Mouse (Mus musculus): ENCODE measurements around the gene Cpsf6. TPM values are rescaled to one million over a fixed set of nuclear protein-coding genes. Genes with fewer than 3 reads are reported as not detected.

Gene Cpsf6
- polyA plus RNA-seq, 1 experiment from 2014 or later: 41.5 TPM

DNA sequence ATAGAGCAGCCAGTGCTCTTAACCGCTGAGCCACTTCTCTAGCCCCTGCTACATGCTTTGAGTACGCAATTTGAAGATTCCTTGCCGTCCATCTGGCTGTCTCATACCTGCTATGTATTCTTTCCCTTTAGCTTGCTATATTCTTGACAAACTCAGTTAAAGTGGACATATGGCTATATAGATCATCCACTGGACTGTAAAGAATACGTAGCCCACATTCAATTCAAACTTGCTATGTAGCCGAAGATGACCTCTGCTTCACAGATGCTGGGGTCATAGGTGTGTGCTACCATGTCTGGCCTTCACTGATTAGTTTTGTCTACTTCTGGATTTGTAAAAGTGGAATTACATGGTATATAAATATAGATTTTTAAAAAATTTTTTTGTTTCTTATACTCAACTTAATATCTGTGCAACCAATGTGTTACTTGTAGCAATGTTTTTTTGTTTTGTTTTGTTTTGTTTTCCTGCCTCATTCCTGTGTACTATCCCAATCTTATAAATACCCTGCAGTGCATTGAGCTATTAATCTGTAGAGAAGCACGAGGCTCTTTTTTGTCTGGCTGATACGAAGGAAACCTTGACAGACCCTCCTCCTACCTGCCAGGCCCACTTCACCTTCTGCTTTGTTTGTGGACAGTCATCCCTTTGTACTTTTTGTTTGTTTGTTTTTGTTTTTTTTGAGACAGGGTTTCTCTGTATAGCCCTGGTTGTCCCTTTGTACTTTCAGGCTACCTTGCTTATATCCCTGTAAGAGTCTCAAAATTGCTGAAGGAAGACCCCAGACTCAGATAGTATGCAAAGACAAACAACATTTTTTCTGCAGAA, 28.9 kb upstream of the Cpsf6 start:
- WGBS (ENCODE audit: missing documents): 96% methylated on average over 7 of the region's 7 CpGs
- Histone ChIP-seq H3K27ac (no peak overlapping the region), H3K4me3 (ENCODE audit: inconsistent target) (no peak overlapping the region), H3K79me2 (ENCODE audit: inconsistent target) (no peaks in the 10 kb centered on the region), H3K36me3 (ENCODE audit: inconsistent target) (no peaks in the 10 kb centered on the region)

- H3K36me3 ChIP-seq (ENCODE audit: inconsistent target): no peaks in the 10 kb centered on the region
- no peak overlapping the region for H3K4me3 ChIP-seq (ENCODE audit: inconsistent target)
- H3K27ac ChIP-seq: no peak overlapping the region
- H3K79me2 ChIP-seq (ENCODE audit: inconsistent target): no peaks in the 10 kb centered on the region
- 93% methylated on average over 4 of the region's 4 CpGs for WGBS (ENCODE audit: missing documents)
These were observed 28.0 kb upstream of the Cpsf6 start for GRCm38 (mm10) chr10:117407734-117408288.

GRCm38 (mm10) chr10:117406843-117407733, 27.3 kb upstream of the Cpsf6 start:
- no peaks in the 10 kb centered on the region for H3K36me3 ChIP-seq (ENCODE audit: inconsistent target)
- H3K79me2 ChIP-seq (ENCODE audit: inconsistent target): no peaks in the 10 kb centered on the region
- no peak overlapping the region for H3K27ac ChIP-seq
- WGBS (ENCODE audit: missing documents): 91% methylated on average over 8 of the region's 8 CpGs
- no peak overlapping the region for H3K4me3 ChIP-seq (ENCODE audit: inconsistent target)

GRCm38 (mm10) chr10:117406283-117406588, 26.4 kb upstream of the Cpsf6 start:
- H3K36me3 ChIP-seq (ENCODE audit: inconsistent target): no peaks in the 10 kb centered on the region
- no peak overlapping the region for H3K27ac ChIP-seq
- H3K79me2 ChIP-seq (ENCODE audit: inconsistent target): no peaks in the 10 kb centered on the region
- H3K4me3 ChIP-seq (ENCODE audit: inconsistent target): no peak overlapping the region
- 87% methylated on average over 5 of the region's 5 CpGs for WGBS (ENCODE audit: missing documents)

- Histone ChIP-seq H3K79me2 (ENCODE audit: inconsistent target) (no peaks in the 10 kb centered on the region), H3K27ac (no peak overlapping the region), H3K4me3 (ENCODE audit: inconsistent target) (no peak overlapping the region), H3K36me3 (ENCODE audit: inconsistent target) (no peaks in the 10 kb centered on the region)
- 89% methylated on average over 6 of the region's 6 CpGs for WGBS (ENCODE audit: missing documents)
These were observed 25.9 kb upstream of the Cpsf6 start for GRCm38 (mm10) chr10:117405526-117406282.

GRCm38 (mm10) chr10:117404384-117404783, 24.6 kb upstream of the Cpsf6 start:
- Histone ChIP-seq H3K36me3 (ENCODE audit: inconsistent target) (no peaks in the 10 kb centered on the region), H3K4me3 (ENCODE audit: inconsistent target) (no peak overlapping the region), H3K79me2 (ENCODE audit: inconsistent target) (no peaks in the 10 kb centered on the region), H3K27ac (no peak overlapping the region)
- WGBS (ENCODE audit: missing documents): 91% methylated on average over 6 of the region's 6 CpGs

- Histone ChIP-seq H3K79me2 (ENCODE audit: inconsistent target) (no peaks in the 10 kb centered on the region), H3K4me3 (ENCODE audit: inconsistent target) (no peak overlapping the region), H3K27ac (no peak overlapping the region), H3K36me3 (ENCODE audit: inconsistent target) (no peaks in the 10 kb centered on the region)
- 88% methylated on average over 15 of the region's 15 CpGs for WGBS (ENCODE audit: missing documents)
These were observed 23.6 kb upstream of the Cpsf6 start for GRCm38 (mm10) chr10:117403344-117403953.

GRCm38 (mm10) chr10:117402403-117403333, 22.9 kb upstream of the Cpsf6 start:
- Histone ChIP-seq H3K36me3 (ENCODE audit: inconsistent target) (no peaks in the 10 kb centered on the region), H3K4me3 (ENCODE audit: inconsistent target) (no peak overlapping the region), H3K27ac (no peak overlapping the region), H3K79me2 (ENCODE audit: inconsistent target) (no peaks in the 10 kb centered on the region)
- 85% methylated on average over 20 of the region's 20 CpGs for WGBS (ENCODE audit: missing documents)

GRCm38 (mm10) chr10:117401364-117401763, 21.5 kb upstream of the Cpsf6 start:
- 86% methylated on average over 4 of the region's 4 CpGs for WGBS (ENCODE audit: missing documents)
- Histone ChIP-seq H3K36me3 (ENCODE audit: inconsistent target) (no peaks in the 10 kb centered on the region), H3K27ac (no peak overlapping the region), H3K79me2 (ENCODE audit: inconsistent target) (no peaks in the 10 kb centered on the region), H3K4me3 (ENCODE audit: inconsistent target) (no peak overlapping the region)

GRCm38 (mm10) chr10:117400246-117400954, 20.6 kb upstream of the Cpsf6 start:
- Histone ChIP-seq H3K79me2 (ENCODE audit: inconsistent target) (no peaks in the 10 kb centered on the region), H3K36me3 (ENCODE audit: inconsistent target) (no peaks in the 10 kb centered on the region), H3K27ac (no peak overlapping the region), H3K4me3 (ENCODE audit: inconsistent target) (no peak overlapping the region)
- 96% methylated on average over 4 of the region's 4 CpGs for WGBS (ENCODE audit: missing documents)

DNA sequence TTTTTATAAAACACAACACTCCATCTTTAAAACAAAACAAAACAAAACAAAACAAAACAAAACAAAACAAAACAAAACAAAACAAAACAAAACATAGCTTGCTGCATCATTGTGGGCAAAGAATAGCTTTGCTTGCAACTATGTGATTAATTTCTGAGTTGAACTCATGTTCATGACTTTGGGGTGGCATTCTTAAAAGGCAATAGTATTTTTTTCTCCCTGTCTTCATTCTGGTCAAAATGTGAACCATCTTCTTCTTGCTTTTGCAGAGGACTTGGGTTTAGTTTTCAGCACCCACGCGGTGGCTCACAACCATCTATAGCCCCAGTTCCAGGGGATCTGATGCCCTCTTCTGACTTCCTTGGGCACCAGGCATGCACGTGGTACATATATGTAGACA, 20.0 kb upstream of the Cpsf6 start:
- Histone ChIP-seq H3K79me2 (ENCODE audit: inconsistent target) (no peaks in the 10 kb centered on the region), H3K4me3 (ENCODE audit: inconsistent target) (no peak overlapping the region), H3K27ac (no peak overlapping the region), H3K36me3 (ENCODE audit: inconsistent target) (no peaks in the 10 kb centered on the region)
- WGBS (ENCODE audit: missing documents): 87% methylated on average over 3 of the region's 3 CpGs

DNA sequence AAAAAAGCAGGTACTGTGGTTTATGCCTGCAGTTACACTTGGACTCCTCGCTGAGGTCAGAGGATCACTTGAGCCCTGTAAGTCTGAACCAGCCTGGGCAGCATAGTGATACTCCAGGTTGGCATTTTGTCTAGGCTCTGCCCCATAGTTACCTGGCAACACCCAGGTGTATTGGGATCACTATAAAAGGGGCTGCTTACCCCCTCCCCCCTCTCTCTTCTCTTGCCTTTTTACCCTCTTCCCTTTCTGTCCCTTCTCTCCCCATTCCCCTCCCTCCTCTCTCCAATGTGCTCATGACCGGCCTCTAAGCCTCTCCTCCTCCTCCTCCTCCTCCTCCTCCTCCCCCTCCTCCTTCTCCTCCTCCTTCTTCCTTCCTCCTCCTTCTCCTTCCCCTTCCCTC, 19.4 kb upstream of the Cpsf6 start:
- WGBS (ENCODE audit: missing documents): 91% methylated on average over 1 of the region's 2 CpGs
- Histone ChIP-seq H3K27ac (no peak overlapping the region), H3K36me3 (ENCODE audit: inconsistent target) (no peaks in the 10 kb centered on the region), H3K79me2 (ENCODE audit: inconsistent target) (no peaks in the 10 kb centered on the region), H3K4me3 (ENCODE audit: inconsistent target) (no peak overlapping the region)
